Mouse (Mus musculus): Measurements from ENCODE around the gene Rnf144a.

Gene Rnf144a

GRCm38 (mm10) chr12:26373721-26374120 lies 41.3 kb downstream of the Rnf144a start:
- no peak for DNase-seq (ENCODE audit: low spot score)

GRCm38 (mm10) chr12:26370004-26370403 lies 45.0 kb downstream of the Rnf144a start:
- DNase-seq (ENCODE audit: low spot score) = no peak

- DNase-seq (ENCODE audit: low spot score) = no peak
Observed at GRCm38 (mm10) chr12:26367361-26367760, 47.7 kb downstream of the Rnf144a start.

DNA sequence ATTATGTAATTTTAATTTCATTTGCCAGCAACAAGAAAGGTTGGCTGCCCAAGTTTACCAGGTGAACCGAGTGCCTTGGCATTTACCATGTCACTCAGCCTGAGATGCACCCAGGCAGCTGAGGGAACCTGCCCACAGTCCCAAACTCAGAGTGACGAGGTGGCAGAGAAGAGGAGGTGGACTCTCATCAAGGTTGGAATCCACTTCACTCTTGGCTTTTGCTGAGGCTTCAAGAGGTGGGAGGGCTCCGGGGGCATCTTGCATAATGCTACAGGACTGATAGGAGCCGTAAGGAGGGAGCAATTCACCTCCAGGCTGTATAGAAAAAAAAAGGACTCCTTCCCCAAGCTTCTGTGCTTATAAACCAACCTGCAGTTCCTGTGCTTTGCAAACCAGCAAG lies 48.7 kb downstream of the Rnf144a start:
- DNase-seq (ENCODE audit: low spot score) = no peak

GRCm38 (mm10) chr12:26365531-26366315 lies 49.3 kb downstream of the Rnf144a start:
- no peak for DNase-seq (ENCODE audit: low spot score)

DNA sequence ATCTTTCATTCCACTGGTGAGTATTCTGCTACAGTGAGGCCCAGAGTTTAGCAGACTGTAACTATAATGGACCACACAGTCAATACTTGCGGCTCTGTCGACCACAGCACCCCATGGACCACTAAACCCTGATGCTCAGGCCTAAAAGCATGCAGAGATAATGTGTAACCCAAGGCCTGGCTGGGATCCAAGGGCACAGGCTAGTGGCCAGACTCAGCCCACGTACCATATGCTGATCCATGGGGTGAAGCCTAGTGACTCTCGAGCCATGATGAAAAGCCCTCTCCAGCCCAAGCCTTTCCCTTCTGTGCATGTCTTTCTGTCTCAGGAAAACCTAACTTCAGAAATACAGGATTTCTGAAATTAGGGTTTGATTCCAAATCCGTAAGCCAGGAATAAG lies 50.2 kb downstream of the Rnf144a start:
- peak; percentile 68 for DNase-seq (ENCODE audit: low spot score)

GRCm38 (mm10) chr12:26360946-26361523 lies 54.0 kb downstream of the Rnf144a start:
- DNase-seq (ENCODE audit: low spot score) = no peak

DNA sequence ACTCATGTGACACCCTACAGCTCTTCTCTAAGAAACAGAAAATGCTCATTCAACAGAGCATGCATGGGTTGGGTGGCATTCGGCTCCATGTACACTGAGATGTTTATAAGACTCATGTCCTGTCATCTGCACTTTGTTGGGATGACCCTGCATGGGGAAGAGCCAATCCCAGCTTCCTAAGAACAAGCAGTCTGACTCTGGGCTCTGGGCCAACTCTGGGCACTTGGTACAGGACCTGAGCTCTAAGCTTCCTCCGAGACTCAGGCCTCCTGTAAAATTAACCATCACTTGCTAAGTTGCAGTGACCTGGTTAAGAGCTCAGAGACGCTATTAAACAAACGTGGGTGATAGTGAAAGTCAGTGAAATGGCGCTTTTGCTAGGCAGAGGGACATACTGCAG lies 55.2 kb downstream of the Rnf144a start:
- DNase-seq (ENCODE audit: low spot score) = peak; percentile 66

- no peak for DNase-seq (ENCODE audit: low spot score)
Observed at GRCm38 (mm10) chr12:26359241-26359640, 55.8 kb downstream of the Rnf144a start.

GRCm38 (mm10) chr12:26357246-26357645 lies 57.8 kb downstream of the Rnf144a start:
- no peak for DNase-seq (ENCODE audit: low spot score)

DNA sequence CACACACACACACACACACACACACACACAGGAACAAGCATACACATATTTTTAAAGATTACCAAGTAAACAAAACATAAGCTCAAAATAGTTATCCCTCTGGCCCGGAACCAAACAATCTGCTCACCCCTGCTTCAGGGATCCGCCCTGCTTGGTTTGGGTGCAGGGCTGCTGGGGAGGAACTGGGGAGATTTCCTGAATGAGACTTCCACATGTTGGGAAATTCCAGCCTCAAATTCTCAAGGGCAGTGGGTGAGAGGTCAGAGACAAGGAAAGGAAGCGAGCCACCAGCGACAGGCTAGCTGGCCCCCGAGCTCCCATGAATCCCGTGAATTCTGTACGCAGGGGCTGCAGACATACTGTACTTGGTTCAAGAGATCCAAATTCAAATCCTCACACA lies 58.9 kb downstream of the Rnf144a start:
- peak; percentile 53 for DNase-seq (ENCODE audit: low spot score)

- DNase-seq (ENCODE audit: low spot score) = no peak
Observed at GRCm38 (mm10) chr12:26351321-26351720, 63.7 kb downstream of the Rnf144a start.

DNA sequence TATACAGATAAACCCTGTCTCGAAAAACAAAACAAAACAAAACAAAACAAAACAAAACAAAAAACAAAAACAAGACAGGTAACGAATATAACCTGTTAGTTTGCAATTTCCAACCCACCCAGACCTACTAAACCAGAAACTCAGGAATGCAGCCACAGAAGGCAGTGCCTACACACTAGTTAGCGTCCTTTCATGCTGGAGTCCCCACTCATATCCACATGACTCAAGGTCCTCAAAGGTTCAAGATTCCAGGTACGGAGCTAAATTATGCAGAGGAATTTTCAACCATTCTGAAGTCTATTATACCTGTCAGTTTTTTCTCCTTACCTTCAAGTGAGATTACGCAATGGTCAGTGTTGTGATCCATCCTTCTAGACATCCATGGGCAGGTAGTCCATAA lies 70.6 kb downstream of the Rnf144a start:
- DNase-seq (ENCODE audit: low spot score) = no peak

GRCm38 (mm10) chr12:26343131-26343530 lies 71.9 kb downstream of the Rnf144a start:
- no peak for DNase-seq (ENCODE audit: low spot score)

DNA sequence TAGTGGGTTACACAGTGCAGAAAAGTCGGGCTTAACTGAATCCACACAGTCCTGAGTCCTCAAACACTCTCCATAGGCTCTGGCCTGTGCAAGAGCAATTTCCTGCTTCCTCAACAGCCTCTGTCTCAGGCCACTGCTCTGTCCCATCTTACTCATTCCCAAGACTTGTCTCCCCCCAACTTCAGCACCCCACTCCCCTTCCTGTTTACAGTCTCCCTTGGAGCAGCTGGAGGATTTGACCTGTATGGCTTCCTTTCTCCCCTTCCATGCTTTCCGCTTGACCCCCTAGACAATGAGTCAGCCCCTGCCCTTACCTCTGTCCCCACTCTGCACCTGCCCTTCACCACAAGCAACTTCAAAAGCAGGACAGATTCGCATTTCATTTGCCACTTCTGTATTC lies 72.4 kb downstream of the Rnf144a start:
- DNase-seq (ENCODE audit: low spot score) = no peak

DNA sequence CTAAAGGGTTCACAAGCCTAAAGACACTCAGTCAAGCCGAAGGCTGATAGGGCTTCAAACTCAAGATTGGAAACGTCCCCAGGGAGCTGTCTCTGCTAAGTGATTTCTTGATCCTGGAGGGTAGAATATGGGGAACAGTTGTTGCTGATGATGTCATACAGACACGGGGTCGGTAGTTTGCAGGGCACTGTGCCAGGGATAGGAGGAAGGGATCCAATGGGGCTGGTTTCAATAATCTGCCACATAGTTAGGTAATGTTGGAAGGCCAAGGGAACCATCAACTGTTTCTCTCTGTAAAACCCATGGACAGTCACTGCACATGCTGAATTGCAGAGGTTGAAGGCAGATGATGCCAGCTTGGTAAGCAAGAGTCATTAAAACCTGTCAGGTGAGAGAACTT lies 73.0 kb downstream of the Rnf144a start:
- no peak for DNase-seq (ENCODE audit: low spot score)

GRCm38 (mm10) chr12:26340621-26341020 lies 74.4 kb downstream of the Rnf144a start:
- DNase-seq (ENCODE audit: low spot score) = no peak

GRCm38 (mm10) chr12:26339886-26340285 lies 75.2 kb downstream of the Rnf144a start:
- no peak for DNase-seq (ENCODE audit: low spot score)

DNA sequence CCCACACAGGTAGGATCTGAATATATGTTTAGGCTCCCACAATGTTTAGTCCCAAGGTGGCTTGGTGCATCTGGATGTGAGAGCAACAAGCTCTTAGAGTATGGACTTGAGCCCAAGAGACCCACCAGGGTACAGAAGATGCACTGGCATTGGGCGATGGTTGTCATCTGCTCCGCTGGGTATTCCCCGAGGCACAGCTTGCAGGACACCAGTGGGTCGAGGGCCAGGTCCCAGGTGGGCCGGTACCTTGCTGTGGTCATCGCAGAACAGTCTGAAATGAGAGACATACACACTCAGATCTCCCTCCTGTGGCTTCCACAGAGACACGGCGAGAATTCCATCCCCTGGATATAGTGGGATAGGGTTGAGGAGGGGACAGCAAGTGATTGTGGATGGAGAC lies 75.9 kb downstream of the Rnf144a start:
- no peak for DNase-seq (ENCODE audit: low spot score)

GRCm38 (mm10) chr12:26333678-26334077 lies 81.4 kb downstream of the Rnf144a start:
- DNase-seq (ENCODE audit: low spot score) = no peak

- DNase-seq (ENCODE audit: low spot score) = peak; percentile 47
Observed at GRCm38 (mm10) chr12:26331048-26331447, 84.0 kb downstream of the Rnf144a start.

DNA sequence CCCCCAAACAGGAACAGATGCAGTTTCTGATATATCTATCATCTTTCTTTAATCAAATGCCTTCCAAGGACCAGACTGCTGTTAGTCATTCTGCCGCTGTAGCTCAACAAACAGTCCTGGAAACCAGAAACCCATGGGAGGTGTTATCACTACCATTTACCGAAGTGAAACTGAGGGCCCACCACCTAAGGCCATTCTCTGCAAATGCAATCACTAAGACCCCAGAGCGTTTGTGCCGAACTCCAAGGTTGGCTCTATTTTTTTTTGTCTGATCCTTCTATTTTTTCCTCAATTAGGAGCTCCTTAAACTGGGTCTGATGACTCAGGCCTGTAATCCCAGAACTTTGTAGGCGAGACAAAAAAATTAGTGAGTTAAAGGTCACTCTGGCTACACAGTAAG lies 85.3 kb downstream of the Rnf144a start:
- no peak for DNase-seq (ENCODE audit: low spot score)

DNA sequence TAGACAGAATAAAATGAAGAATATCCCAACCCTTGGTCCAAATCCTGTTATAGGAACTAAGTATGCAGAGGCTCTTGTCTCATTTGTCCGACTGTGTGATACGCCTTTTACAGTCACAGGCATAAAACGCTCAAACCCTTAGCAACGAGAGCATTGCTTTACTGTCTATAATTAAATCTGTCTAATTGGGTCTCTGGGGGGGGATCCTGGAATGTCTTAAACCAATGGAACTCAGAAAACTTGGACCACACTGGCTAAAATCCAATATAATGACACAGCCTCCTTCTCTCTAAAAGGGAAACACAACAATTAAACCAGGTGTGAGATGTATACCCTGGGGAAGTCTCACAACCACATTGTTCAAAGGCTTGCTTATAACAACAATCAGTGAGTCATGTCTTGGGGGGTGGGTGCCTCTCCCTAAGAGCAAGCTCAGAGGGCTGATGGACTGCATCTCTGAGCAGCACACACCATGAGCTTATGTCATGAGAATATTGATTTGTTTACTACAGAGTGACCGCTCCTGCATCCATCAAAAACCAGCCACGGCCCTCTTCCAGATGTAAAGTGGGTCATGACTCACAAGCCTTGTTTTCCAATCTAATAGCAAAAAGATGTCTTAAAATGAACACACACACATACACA lies 85.9 kb downstream of the Rnf144a start:
- DNase-seq (ENCODE audit: low spot score) = no peak

Data from testis, postnatal 10 days (tissue).